Mouse (Mus musculus): Measurements from ENCODE around the gene Gm21704.
"Not testable (repeated sequence)": the region's sequence is repeated elsewhere in the genome, so short reads cannot be mapped to it uniquely, and the experiment has no call there.

Gene Gm21704

GRCm38 (mm10) chrY:3410067-3410466 lies at the start of gene Gm21704, which contains the start of gene Gm21708:
Gene Gm21704 (minus strand): TSS chrY:3410167.
Gene Gm21708 (minus strand): TSS chrY:3410167.
- not testable (repeated sequence) for DNase-seq (ENCODE audit: low spot score in 2 of 2)

DNA sequence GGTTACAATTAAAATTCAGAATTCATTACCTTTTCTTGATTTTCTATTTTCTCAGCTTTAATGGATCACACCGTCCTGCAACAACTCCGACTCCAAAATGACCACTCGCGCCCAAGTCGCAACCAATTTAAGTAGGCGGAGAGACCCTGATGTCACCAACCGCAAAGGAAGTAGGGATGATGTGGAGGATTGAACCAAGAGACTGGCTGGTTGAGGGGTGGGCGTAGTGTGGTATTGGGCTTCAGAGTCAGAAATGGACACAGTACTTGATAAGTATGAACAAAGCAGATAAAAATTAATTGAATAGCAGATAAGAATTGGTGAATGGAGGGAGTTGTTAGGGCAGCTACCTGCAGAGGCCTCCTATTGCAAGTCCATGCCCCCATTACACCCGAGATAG lies 64.7 kb downstream of the Gm21704 start, which contains the start of gene Gm21693:
Gm21693 (minus strand) TSS at position 101 of the 400 bp plus-strand sequence.
- DNase-seq (ENCODE audit: low spot score in 2 of 2) = not testable (repeated sequence)

GRCm38 (mm10) chrY:3340661-3341060 lies 69.3 kb downstream of the Gm21704 start:
- peak in 1 of 2 experiments; percentile 2 for DNase-seq (ENCODE audit: low spot score in 2 of 2)

All from spleen, postnatal 10 days (tissue).